Mouse (Mus musculus) heart, embryonic 16.5 days (tissue): ENCODE measurements around the gene Mad2l2. TPM values are rescaled to one million over a fixed set of nuclear protein-coding genes. Genes with fewer than 3 reads are reported as not detected.
"Not testable (repeated sequence)": the region's sequence is repeated elsewhere in the genome, so short reads cannot be mapped to it uniquely, and the experiment has no call there.

Experiments used
- ATAC-seq: fragments of 200-750 bp; cut with Nextera tagmentation; replicated peaks from 2 replicates; pipeline ENCODE4 v1.8.0; 2017; ENCODE audit warnings: moderate number of reproducible peaks; ENCODE audit not compliant: insufficient read depth, low FRiP score; ENCODE audit errors: extremely low read depth
- H3K27ac ChIP-seq: fragments of 300-500 bp; sonication (generic); 2 replicates; pipeline ENCODE4 v1.5.1; 2014; ENCODE audit warnings: mild to moderate bottlenecking, low read length, control low read depth, moderate library complexity
- H3K27me3 ChIP-seq: fragments of 300-500 bp; sonication (generic); 2 replicates; pipeline ENCODE4 v1.6.1; 2014; ENCODE audit warnings: low read length, mixed read lengths; ENCODE audit not compliant: control insufficient read depth, insufficient read depth
- H3K36me3 ChIP-seq: fragments of 300-500 bp; sonication (generic); 2 replicates; pipeline ENCODE4 v1.6.1; 2014; ENCODE audit not compliant: control insufficient read depth, insufficient read depth
- H3K4me1 ChIP-seq: fragments of 300-500 bp; sonication (generic); 2 replicates; pipeline ENCODE4 v1.6.1; 2014; ENCODE audit warnings: low read length, mixed read lengths; ENCODE audit not compliant: control insufficient read depth, insufficient read depth
- H3K4me2 ChIP-seq: fragments of 300-500 bp; sonication (generic); 2 replicates; pipeline ENCODE4 v1.6.1; 2014; ENCODE audit warnings: low read depth, mild to moderate bottlenecking, control low read depth, low read length
- H3K4me3 ChIP-seq: fragments of 300-500 bp; sonication (generic); 2 replicates; pipeline ENCODE4 v1.5.1; 2014; ENCODE audit warnings: mild to moderate bottlenecking, control low read depth, low read length
- H3K9ac ChIP-seq: fragments of 300-500 bp; sonication (generic); 2 replicates; pipeline ENCODE4 v1.6.1; 2014; ENCODE audit warnings: low read length, control low read depth
- H3K9me3 ChIP-seq: fragments of 300-500 bp; sonication (generic); replicated peaks from 2 replicates; pipeline ENCODE4 v1.6.1; 2016; ENCODE audit warnings: low read length; ENCODE audit not compliant: control insufficient read depth
- WGBS: fragments of 180-500 bp; shearing (Covaris S2); extraction: QIAGEN DNeasy Blood & Tissue Kit; methylation state at CpG from one replicate; pipeline ENCODE4 v1.1.7; 2014; 5-methylcytosine and 5-hydroxymethylcytosine counted together
- polyA plus RNA-seq: library from polyadenylated mRNA; unstranded; fragments of >200 nt; fragmentation: Nextera tagmentation; extraction: Ambion mirVana; gene quantifications from 2 replicates; pipeline ENCODE4 v1.2.1, GENCODE M21; 2015

The Mad2l2 gene
- polyA plus RNA-seq, 1 experiment from 2014 or later: 36.0 TPM

- Histone ChIP-seq H3K4me1 (peaks cover 7% of the 10 kb centered on the region; the same call in 1 of the 2 replicates), H3K4me3 (no peak overlapping the region), H3K27me3 (peaks cover 76% of the 10 kb centered on the region), H3K9me3 (no peaks in the 10 kb centered on the region), H3K36me3 (no peaks in the 10 kb centered on the region), H3K4me2 (no peak overlapping the region), H3K27ac (no peak overlapping the region), H3K9ac (no peak overlapping the region)
- 22% methylated on average over 7 of the region's 7 CpGs for WGBS
- no peak for ATAC-seq
Measured at GRCm38 (mm10) chr4:148168287-148168686, 38.1 kb downstream of the Mad2l2 start.

GRCm38 (mm10) chr4:148169586-148169985, 39.4 kb downstream of the Mad2l2 start:
- no peak overlapping the region for H3K4me2 ChIP-seq
- H3K36me3 ChIP-seq: no peaks in the 10 kb centered on the region
- WGBS: 13% methylated on average over 15 of the region's 15 CpGs
- no peak overlapping the region for H3K4me3 ChIP-seq
- no peaks in the 10 kb centered on the region for H3K4me1 ChIP-seq
- no peak overlapping the region for H3K9ac ChIP-seq
- H3K27ac ChIP-seq: no peak overlapping the region
- no peak for ATAC-seq
- peaks cover 76% of the 10 kb centered on the region for H3K27me3 ChIP-seq
- peaks cover 1% of the 10 kb centered on the region; the same call in 1 of the 2 replicates for H3K9me3 ChIP-seq

- H3K9ac ChIP-seq: no peak overlapping the region
- peaks cover 5% of the 10 kb centered on the region for H3K9me3 ChIP-seq
- no peak overlapping the region for H3K27ac ChIP-seq
- peaks cover 77% of the 10 kb centered on the region for H3K27me3 ChIP-seq
- WGBS: 2% methylated on average over 2 of the region's 2 CpGs
- no peak overlapping the region for H3K4me3 ChIP-seq
- ATAC-seq: no peak
- H3K4me2 ChIP-seq: no peak overlapping the region
- no peaks in the 10 kb centered on the region for H3K36me3 ChIP-seq
- H3K4me1 ChIP-seq: no peaks in the 10 kb centered on the region
Measured at GRCm38 (mm10) chr4:148170842-148171241, 40.7 kb downstream of the Mad2l2 start.

DNA sequence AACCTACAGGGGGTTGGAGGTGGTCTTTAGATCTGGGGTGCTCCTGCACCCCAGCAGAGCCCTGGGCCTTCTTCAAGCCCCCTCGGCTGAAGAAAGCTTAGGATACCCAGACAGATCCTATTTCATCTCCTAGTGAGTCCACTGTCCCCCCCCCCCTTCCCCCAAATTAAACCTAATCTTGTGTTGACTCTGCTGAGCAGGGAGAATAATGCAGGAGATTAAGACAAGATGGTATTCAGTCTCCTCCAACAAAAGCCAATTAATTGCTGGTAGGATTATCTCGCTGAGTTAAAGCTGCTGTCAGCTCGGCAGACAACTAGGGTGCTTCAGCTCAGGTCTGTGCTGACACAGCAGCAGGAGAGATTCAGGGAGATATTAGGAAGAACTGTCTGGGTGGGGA, 41.1 kb downstream of the Mad2l2 start:
- H3K36me3 ChIP-seq: no peaks in the 10 kb centered on the region
- 35% methylated on average over 3 of the region's 3 CpGs for whole genome bisulfite sequencing
- no peak overlapping the region for H3K9ac ChIP-seq
- H3K4me3 ChIP-seq: no peak overlapping the region
- peaks cover 77% of the 10 kb centered on the region for H3K27me3 ChIP-seq
- peaks cover 5% of the 10 kb centered on the region for H3K9me3 ChIP-seq
- H3K4me2 ChIP-seq: no peak overlapping the region
- no peak overlapping the region for H3K27ac ChIP-seq
- H3K4me1 ChIP-seq: no peaks in the 10 kb centered on the region
- no peak for ATAC-seq

GRCm38 (mm10) chr4:148173811-148174494, 43.8 kb downstream of the Mad2l2 start:
- ATAC-seq: no peak
- H3K4me1 ChIP-seq: no peaks in the 10 kb centered on the region
- H3K9me3 ChIP-seq: peaks cover 5% of the 10 kb centered on the region
- H3K27ac ChIP-seq: no peak overlapping the region
- 2% methylated on average over 30 of the region's 30 CpGs for WGBS
- no peak overlapping the region for H3K9ac ChIP-seq
- no peaks in the 10 kb centered on the region for H3K36me3 ChIP-seq
- H3K27me3 ChIP-seq: peaks cover 74% of the 10 kb centered on the region
- no peak overlapping the region for H3K4me3 ChIP-seq
- no peak overlapping the region for H3K4me2 ChIP-seq

DNA sequence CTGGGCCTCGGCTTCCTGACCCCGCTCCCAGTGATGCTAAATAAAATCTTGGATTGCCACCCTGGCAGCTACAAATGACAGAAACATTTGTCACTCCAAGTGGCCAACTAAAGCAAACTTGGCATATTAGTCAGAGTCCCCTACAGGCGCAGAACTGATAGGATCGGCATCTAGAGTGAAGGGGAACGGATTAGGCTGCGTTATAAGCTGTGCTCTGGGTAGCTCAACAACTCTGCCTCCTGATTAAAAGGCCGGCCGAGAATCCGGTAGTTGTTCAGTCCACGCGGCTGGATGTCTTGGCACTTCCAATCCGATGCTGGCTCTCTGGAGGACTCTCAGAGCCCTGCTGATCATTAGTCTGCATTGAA, 44.3 kb downstream of the Mad2l2 start:
- WGBS: 10% methylated on average over 12 of the region's 12 CpGs
- H3K9me3 ChIP-seq: peaks cover 5% of the 10 kb centered on the region
- peaks cover 73% of the 10 kb centered on the region for H3K27me3 ChIP-seq
- H3K36me3 ChIP-seq: no peaks in the 10 kb centered on the region
- no peak overlapping the region for H3K4me2 ChIP-seq
- no peak overlapping the region for H3K27ac ChIP-seq
- ATAC-seq: no peak
- no peaks in the 10 kb centered on the region for H3K4me1 ChIP-seq
- no peak overlapping the region for H3K4me3 ChIP-seq
- no peak overlapping the region for H3K9ac ChIP-seq

GRCm38 (mm10) chr4:148176603-148177002, 46.4 kb downstream of the Mad2l2 start:
- H3K9me3 ChIP-seq, ATAC-seq, H3K36me3 ChIP-seq, H3K4me2 ChIP-seq, H3K4me3 ChIP-seq, H3K27ac ChIP-seq, H3K9ac ChIP-seq, H3K4me1 ChIP-seq: not testable (repeated sequence)
- H3K27me3 ChIP-seq: peaks cover 60% of the 10 kb centered on the region
- 49% methylated on average over 5 of the region's 6 CpGs for WGBS

GRCm38 (mm10) chr4:148177716-148178115, 47.5 kb downstream of the Mad2l2 start:
- peaks cover 5% of the 10 kb centered on the region for H3K9me3 ChIP-seq
- H3K4me1 ChIP-seq: no peaks in the 10 kb centered on the region
- H3K4me3 ChIP-seq: no peak overlapping the region
- H3K4me2 ChIP-seq: no peak overlapping the region
- H3K36me3 ChIP-seq: no peaks in the 10 kb centered on the region
- H3K27ac ChIP-seq: no peak overlapping the region
- peaks cover 49% of the 10 kb centered on the region for H3K27me3 ChIP-seq
- no peak for ATAC-seq
- no peak overlapping the region for H3K9ac ChIP-seq

- no peak for ATAC-seq
- H3K4me1 ChIP-seq: no peaks in the 10 kb centered on the region
- no peak overlapping the region for H3K9ac ChIP-seq
- 76% methylated on average over 12 of the region's 12 CpGs for WGBS
- no peaks in the 10 kb centered on the region for H3K36me3 ChIP-seq
- H3K4me2 ChIP-seq: no peak overlapping the region
- no peak overlapping the region for H3K27ac ChIP-seq
- no peaks in the 10 kb centered on the region for H3K9me3 ChIP-seq
- H3K27me3 ChIP-seq: peaks cover 14% of the 10 kb centered on the region
- no peak overlapping the region for H3K4me3 ChIP-seq
Measured at GRCm38 (mm10) chr4:148181483-148181882, 51.3 kb downstream of the Mad2l2 start.
